Mouse (Mus musculus) olfactory bulb, adult 2 months (tissue): Measurements from ENCODE around the gene Idh1.

Source experiments
- CTCF ChIP-seq: fragments of 200-500 bp; IDR thresholded peaks from 2 replicates; pipeline ENCODE4 v1.5.1; 2012; ENCODE audit warnings: low read depth, mild to moderate bottlenecking, low read length, moderate library complexity; ENCODE audit not compliant: insufficient read depth
- POLR2A ChIP-seq: fragments of 200-500 bp; IDR thresholded peaks from 2 replicates; pipeline ENCODE4 v1.6.1; 2012; ENCODE audit warnings: mild to moderate bottlenecking, low read depth, low read length, moderate library complexity; ENCODE audit not compliant: insufficient read depth

DNA sequence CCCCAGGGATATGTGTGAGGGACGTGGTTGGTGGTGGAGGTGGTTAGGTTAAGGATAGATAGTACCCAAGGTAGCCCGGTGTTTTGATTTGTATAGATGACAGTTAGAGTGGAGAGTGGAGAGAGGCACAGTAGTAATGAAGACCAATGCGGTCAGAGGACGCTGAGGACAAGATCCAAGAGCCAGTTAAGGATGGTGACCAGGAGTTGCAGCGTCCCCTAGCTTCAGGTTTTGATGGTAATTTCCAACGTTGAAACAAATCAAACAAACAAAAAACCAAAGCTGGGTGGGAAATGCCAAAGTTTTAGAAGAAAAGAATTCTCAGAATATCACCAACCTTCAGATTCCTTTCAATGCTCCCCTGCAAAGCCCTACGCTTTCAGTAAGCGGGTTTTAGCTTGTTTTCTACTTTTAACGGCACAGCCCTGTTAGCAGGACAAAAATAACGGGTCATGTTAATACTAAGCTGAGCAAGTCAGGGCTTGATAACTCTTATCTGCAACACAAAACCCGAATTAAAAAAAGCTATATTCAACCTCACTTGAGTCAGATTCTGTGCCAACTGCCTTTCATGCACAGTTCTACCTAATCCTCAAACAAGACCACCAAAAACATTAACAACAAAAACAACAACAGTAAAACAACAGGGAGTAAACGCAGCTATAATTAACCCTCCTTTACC is 635 bp downstream of the Idh1 start:
- TF ChIP-seq CTCF (no peak), POLR2A (no peak)
